In genomic region chr14:59868369-59868768, GRCm38 (mm10) we compare ENCODE assay signal across 21 mouse cellular contexts.
DNase-seq lines count a peak whose midpoint lies in the region; ATAC-seq and TF ChIP-seq lines count a peak whose summit lies in the region.
"Had no signal": no experiment of that assay in that cellular context is flagged by ENCODE, and none has a peak within 500 bp of the region (broad histone marks: within the 10 kb centered on the region; RNA-seq: fewer than 3 reads in every experiment).

No protein-coding gene starts in this region.

- H3K4me3 ChIP-seq in hindbrain, embryonic 12.5 days = no peak overlapping the region
- no peak overlapping the region for H3K4me3 ChIP-seq in hindbrain, embryonic 14.5 days (replicated peaks; ENCODE audit: low read length)
- no peak overlapping the region for H3K4me3 ChIP-seq in kidney, postnatal 0 days (replicated peaks; ENCODE audit: low read depth, low read length)
- no peak overlapping the region for H3K4me3 ChIP-seq in limb, embryonic 13.5 days
- no peak overlapping the region for H3K4me3 ChIP-seq in midbrain, embryonic 16.5 days (ENCODE audit: low read depth, low read length)
- H3K4me3 ChIP-seq: heart, adult 2 months; heart, embryonic 12.5 days; liver, embryonic 12.5 days had no signal

- 59% methylated on average over 7 of the region's 7 CpGs for WGBS in hindbrain, embryonic 12.5 days
- WGBS in hindbrain, embryonic 14.5 days = 65% methylated on average over 7 of the region's 7 CpGs
- 34% methylated on average over 7 of the region's 7 CpGs for WGBS in kidney, postnatal 0 days
- WGBS in limb, embryonic 13.5 days = 43% methylated on average over 7 of the region's 7 CpGs
- 61% methylated on average over 7 of the region's 7 CpGs for WGBS in midbrain, embryonic 16.5 days

- H3K9me3 ChIP-seq in hindbrain, embryonic 12.5 days (replicated peaks) = 0 out of 2 replicates have a peak, but pooled peaks cover 4% of the 10 kb centered on the region
- H3K9me3 ChIP-seq in hindbrain, embryonic 14.5 days (ENCODE audit: control insufficient read depth, low read length) = peaks cover 4% of the 10 kb centered on the region; the same call in 1 of the 2 replicates
- no peaks in the 10 kb centered on the region for H3K9me3 ChIP-seq in kidney, postnatal 0 days (replicated peaks; ENCODE audit: low read length)
- peaks cover 5% of the 10 kb centered on the region for H3K9me3 ChIP-seq in limb, embryonic 13.5 days
- peaks cover 4% of the 10 kb centered on the region for H3K9me3 ChIP-seq in midbrain, embryonic 16.5 days (replicated peaks; ENCODE audit: control insufficient read depth, low read length, poor library complexity, severe bottlenecking)
- H3K9me3 ChIP-seq: liver, embryonic 12.5 days had no signal

- H3K9ac ChIP-seq in hindbrain, embryonic 12.5 days = no peak overlapping the region
- H3K9ac ChIP-seq in hindbrain, embryonic 14.5 days = no peak overlapping the region
- H3K9ac ChIP-seq in kidney, postnatal 0 days (ENCODE audit: low read depth, low read length) = no peak overlapping the region
- no peak overlapping the region for H3K9ac ChIP-seq in limb, embryonic 13.5 days
- H3K9ac ChIP-seq in midbrain, embryonic 16.5 days (ENCODE audit: low read depth, low read length) = no peak overlapping the region
- H3K9ac ChIP-seq: heart, embryonic 12.5 days; liver, embryonic 12.5 days; liver, postnatal 0 days had no signal

- no peaks in the 10 kb centered on the region for H3K27me3 ChIP-seq in hindbrain, embryonic 12.5 days
- no peaks in the 10 kb centered on the region for H3K27me3 ChIP-seq in hindbrain, embryonic 14.5 days (ENCODE audit: control insufficient read depth, insufficient read depth, low read length)
- no peaks in the 10 kb centered on the region for H3K27me3 ChIP-seq in kidney, postnatal 0 days (ENCODE audit: insufficient read depth, low read length)
- peaks cover 8% of the 10 kb centered on the region; the same call in 1 of the 2 replicates for H3K27me3 ChIP-seq in limb, embryonic 13.5 days
- no peaks in the 10 kb centered on the region for H3K27me3 ChIP-seq in midbrain, embryonic 16.5 days (ENCODE audit: control insufficient read depth, insufficient read depth, low read depth, low read length)
- H3K27me3 ChIP-seq: heart, embryonic 12.5 days; liver, embryonic 12.5 days had no signal

- H3K4me1 ChIP-seq in hindbrain, embryonic 12.5 days = no peaks in the 10 kb centered on the region; the same call in none of the 2 replicates
- H3K4me1 ChIP-seq in hindbrain, embryonic 14.5 days (replicated peaks; ENCODE audit: control insufficient read depth, insufficient read depth, low read length) = no peaks in the 10 kb centered on the region
- H3K4me1 ChIP-seq in kidney, postnatal 0 days (replicated peaks; ENCODE audit: insufficient read depth, low read length) = no peaks in the 10 kb centered on the region
- H3K4me1 ChIP-seq in limb, embryonic 13.5 days = peaks cover 39% of the 10 kb centered on the region
- H3K4me1 ChIP-seq in midbrain, embryonic 16.5 days (ENCODE audit: control insufficient read depth, insufficient read depth, low read length) = peaks cover 2% of the 10 kb centered on the region; the same call in 1 of the 2 replicates
- H3K4me1 ChIP-seq: heart, embryonic 12.5 days; liver, embryonic 12.5 days had no signal

- TF ChIP-seq CTCF in kidney, postnatal 0 days (IDR thresholded peaks at IDR 0.05; ENCODE audit: low read depth) = no peak

- no peak for ATAC-seq in hindbrain, embryonic 12.5 days (ENCODE audit: low FRiP score)
- ATAC-seq in hindbrain, embryonic 14.5 days (ENCODE audit: low FRiP score) = no peak
- no peak for ATAC-seq in kidney, postnatal 0 days (replicated peaks; ENCODE audit: low FRiP score, low read depth)
- peak; percentile 57; the same call in 1 of the 2 replicates for ATAC-seq in limb, embryonic 13.5 days (ENCODE audit: low FRiP score, low read depth)
- ATAC-seq in midbrain, embryonic 16.5 days = 0 out of 2 replicates have a peak, but pooled peaks have one; percentile 53
- ATAC-seq: CD4-positive, CD25-positive, alpha-beta regulatory T cell, adult 4 months; intestine, postnatal 0 days; liver, embryonic 12.5 days; liver, postnatal 0 days had no signal

- no peaks in the 10 kb centered on the region for H3K36me3 ChIP-seq in hindbrain, embryonic 12.5 days
- no peaks in the 10 kb centered on the region for H3K36me3 ChIP-seq in hindbrain, embryonic 14.5 days (replicated peaks; ENCODE audit: control insufficient read depth, insufficient read depth)
- H3K36me3 ChIP-seq in kidney, postnatal 0 days (ENCODE audit: insufficient read depth, low read length) = no peaks in the 10 kb centered on the region
- no peaks in the 10 kb centered on the region for H3K36me3 ChIP-seq in limb, embryonic 13.5 days
- no peaks in the 10 kb centered on the region for H3K36me3 ChIP-seq in midbrain, embryonic 16.5 days (ENCODE audit: control insufficient read depth, insufficient read depth, low read length)
- H3K36me3 ChIP-seq: heart, embryonic 12.5 days; liver, embryonic 12.5 days had no signal

- no peak for DNase-seq in hindbrain, embryonic 14.5 days (ENCODE audit: low spot score)
- peak; percentile 36 for DNase-seq in kidney, postnatal 0 days (ENCODE audit: low spot score)
- DNase-seq in kidney, adult 9 months = no peak
- DNase-seq in embryo, embryonic 10.5 days (ENCODE audit: low spot score) = no peak
- DNase-seq: adrenal gland, postnatal 25 days; cerebellum, adult 11-12 months; cerebellum, adult 9-11 months; heart, adult 2 months; heart, postnatal 4 days; kidney, postnatal 14 days; liver, postnatal 0 days; lung, postnatal 36 days; right cerebral cortex, postnatal 14 days; thymus, postnatal 4 days had no signal

- H3K27ac ChIP-seq in hindbrain, embryonic 12.5 days = 0 out of 2 replicates have a peak overlapping the region, but pooled peaks have one; percentile 17
- no peak overlapping the region for H3K27ac ChIP-seq in hindbrain, embryonic 14.5 days
- H3K27ac ChIP-seq in kidney, postnatal 0 days = no peak overlapping the region
- H3K27ac ChIP-seq in limb, embryonic 13.5 days = no peak overlapping the region
- peak overlapping the region; percentile 3 for H3K27ac ChIP-seq in midbrain, embryonic 16.5 days (ENCODE audit: low read length)
- H3K27ac ChIP-seq: heart, adult 2 months; liver, embryonic 12.5 days had no signal

- no peak overlapping the region for H3K4me2 ChIP-seq in hindbrain, embryonic 12.5 days (replicated peaks)
- H3K4me2 ChIP-seq in hindbrain, embryonic 14.5 days (replicated peaks) = no peak overlapping the region
- no peak overlapping the region for H3K4me2 ChIP-seq in kidney, postnatal 0 days (ENCODE audit: low read length)
- no peak overlapping the region for H3K4me2 ChIP-seq in limb, embryonic 13.5 days (replicated peaks)
- H3K4me2 ChIP-seq in midbrain, embryonic 16.5 days (ENCODE audit: low read length) = no peak overlapping the region
- H3K4me2 ChIP-seq: heart, embryonic 12.5 days; liver, embryonic 12.5 days had no signal

Comparison
In these comparisons a context has a peak if more than half of its experiments do, and no peak if none do; other contexts are left out.
1. H3K27ac ChIP-seq: peak in hindbrain, embryonic 12.5 days (single experiment) and midbrain, embryonic 16.5 days (single experiment); none in hindbrain, embryonic 14.5 days (single experiment), kidney, postnatal 0 days (single experiment) and limb, embryonic 13.5 days (single experiment).
2. ATAC-seq: peak in limb, embryonic 13.5 days (single experiment) and midbrain, embryonic 16.5 days (single experiment); none in hindbrain, embryonic 12.5 days (single experiment), hindbrain, embryonic 14.5 days (single experiment) and kidney, postnatal 0 days (single experiment).